Mouse (Mus musculus) olfactory bulb, adult 2 months (tissue): Measurements from ENCODE around the gene Htr6.

Experiments
- CTCF ChIP-seq: fragments of 200-500 bp; IDR thresholded peaks from 2 replicates; pipeline ENCODE4 v1.5.1; 2012; ENCODE audit warnings: low read depth, mild to moderate bottlenecking, low read length, moderate library complexity; ENCODE audit not compliant: insufficient read depth
- POLR2A ChIP-seq: fragments of 200-500 bp; IDR thresholded peaks from 2 replicates; pipeline ENCODE4 v1.6.1; 2012; ENCODE audit warnings: mild to moderate bottlenecking, low read depth, low read length, moderate library complexity; ENCODE audit not compliant: insufficient read depth

GRCm38 (mm10) chr4:139101546-139101945 lies 26.2 kb upstream of the Htr6 start:
- no peak for TF ChIP-seq CTCF
- TF ChIP-seq POLR2A, result no peak
